Comparison of ENCODE assay signal across 8 mouse cellular contexts in the genomic region with DNA sequence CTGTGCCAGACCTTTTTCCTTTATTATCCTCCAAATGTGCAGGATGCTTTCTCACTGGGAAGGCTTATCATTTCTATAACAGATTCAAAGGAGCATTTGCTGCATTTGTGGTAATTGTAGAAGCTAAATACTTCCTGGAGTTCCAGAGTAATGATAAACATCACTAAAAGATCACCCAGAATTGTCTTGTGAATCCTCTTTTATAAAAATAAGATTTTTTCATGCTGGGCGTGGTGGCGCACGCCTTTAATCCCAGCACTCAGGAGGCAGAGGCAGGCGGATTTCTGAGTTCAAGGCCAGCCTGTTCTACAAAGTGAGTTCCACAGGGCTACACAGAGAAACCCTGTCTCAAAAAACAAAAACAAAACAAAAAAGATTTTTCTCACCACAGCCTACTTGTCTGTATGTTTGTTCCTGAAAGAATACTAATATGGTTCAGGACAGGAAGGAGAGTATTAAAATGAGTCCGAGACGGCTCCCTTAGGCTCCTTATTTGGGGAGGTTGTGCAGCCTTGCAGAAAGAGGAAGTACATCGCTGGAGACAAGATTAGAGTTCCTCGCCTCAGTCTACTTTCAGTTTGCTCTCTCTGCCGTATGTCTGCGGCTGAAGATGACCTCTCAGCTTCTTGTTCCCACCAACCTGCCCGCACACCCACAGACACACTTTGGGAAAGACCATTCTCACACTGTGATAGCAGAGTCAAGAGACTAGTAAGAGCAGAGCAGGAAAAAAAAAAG. TPM values are rescaled to one million over a fixed set of nuclear protein-coding genes. Genes with fewer than 3 reads are reported as not detected.
DNase-seq lines count a peak whose midpoint lies in the region; ATAC-seq and TF ChIP-seq lines count a peak whose summit lies in the region.

No protein-coding gene starts in this region.

- H3K27me3 ChIP-seq in ES-Bruce4 (ENCODE audit: control insufficient read depth, insufficient read depth, low read length, poor library complexity, severe bottlenecking) = no peaks in the 10 kb centered on the region
- no peaks in the 10 kb centered on the region for H3K27me3 ChIP-seq in midbrain, embryonic 13.5 days

- no peaks in the 10 kb centered on the region for H3K9me3 ChIP-seq in ES-Bruce4 (replicated peaks; ENCODE audit: control insufficient read depth, insufficient read depth, low read length, poor library complexity, severe bottlenecking)
- no peaks in the 10 kb centered on the region for H3K9me3 ChIP-seq in midbrain, embryonic 13.5 days

- TF ChIP-seq EP300 in ES-Bruce4 (IDR thresholded peaks at IDR 0.05; ENCODE audit: insufficient read depth, low read depth, low read length) = no peak

- no peaks in the 10 kb centered on the region for H3K36me3 ChIP-seq in ES-Bruce4 (ENCODE audit: control insufficient read depth, insufficient read depth, low read length, poor library complexity, severe bottlenecking)
- H3K36me3 ChIP-seq in midbrain, embryonic 13.5 days = no peaks in the 10 kb centered on the region

- no peak for TF ChIP-seq POLR2A in ES-Bruce4 (IDR thresholded peaks at IDR 0.05; ENCODE audit: insufficient read depth, low read length)

- no peak overlapping the region for H3K4me2 ChIP-seq in midbrain, embryonic 13.5 days (replicated peaks)

- peak overlapping the region; percentile 23 for H3K27ac ChIP-seq in ES-Bruce4 (ENCODE audit: insufficient read depth, low read length)
- H3K27ac ChIP-seq in midbrain, embryonic 13.5 days = no peak overlapping the region

- peak; percentile 70 to 73 for ATAC-seq in hematopoietic stem cell, adult 5-6 weeks (replicated peaks in 1 of 2; ENCODE audit: insufficient read depth in 1 of 2, low FRiP score in 2 of 2, low TSS enrichment in 1 of 2, low read depth in 1 of 2, poor library complexity in 2 of 2, severe bottlenecking in 2 of 2)
- ATAC-seq in midbrain, embryonic 13.5 days = no peak

- TF ChIP-seq CTCF in ES-Bruce4 (IDR thresholded peaks at IDR 0.05; ENCODE audit: low read depth, low read length) = no peak

- 90% methylated on average over 11 of the region's 11 CpGs for WGBS in midbrain, embryonic 13.5 days

- H3K9ac ChIP-seq in ES-Bruce4 (ENCODE audit: low read depth, poor library complexity, severe bottlenecking) = 0 out of 2 replicates have a peak overlapping the region, but pooled peaks have one; percentile 18
- no peak overlapping the region for H3K9ac ChIP-seq in midbrain, embryonic 13.5 days (replicated peaks)

- DNase-seq in 416B (ENCODE audit: low read depth) = peak; percentile 93
- DNase-seq in monocyte, adult 2 months (ENCODE audit: low read depth in 1 of 2, low spot score in 2 of 2) = peak; percentile 37 to 52
- no peak for DNase-seq in cerebellum, postnatal 36 days
- no peak for DNase-seq in gastrocnemius, adult 8-10 months (ENCODE audit: low spot score in 2 of 2)
- no peak for DNase-seq in right cerebral cortex, postnatal 36 days (ENCODE audit: low spot score in 2 of 2)

- no peak overlapping the region; the same call in 1 of the 2 replicates for H3K4me3 ChIP-seq in ES-Bruce4 (ENCODE audit: low read depth, low read length)
- no peak overlapping the region for H3K4me3 ChIP-seq in midbrain, embryonic 13.5 days (replicated peaks)

- H3K4me1 ChIP-seq in ES-Bruce4 (ENCODE audit: control insufficient read depth, insufficient read depth, low read length) = peaks cover 3% of the 10 kb centered on the region
- peaks cover 13% of the 10 kb centered on the region for H3K4me1 ChIP-seq in midbrain, embryonic 13.5 days (replicated peaks)

RNA-seq across cellular contexts. Expression of a gene that starts 1.4 kb away (rescaled TPM):
- 277 and 314 TPM in 2 replicates for polyA plus RNA-seq in ES-Bruce4 (2011; ENCODE audit: insufficient read depth, insufficient read length, low read depth, missing spikeins)
- total RNA-seq in hematopoietic stem cell, adult 5-6 weeks (2017) = 416 and 452 TPM in 2 replicates
- 342 and 394 TPM in 2 replicates for polyA plus RNA-seq in midbrain, embryonic 13.5 days (2015; fragmentation: Nextera tagmentation; extraction: Ambion mirVana)
- total RNA-seq in gastrocnemius, adult 8-10 months (2022) = 10 to 100 TPM; 45.9 to 57.9 (median 52.4) TPM

RNA-seq across cellular contexts. Expression of a gene that starts 23.9 kb away (rescaled TPM):
- 21.2 and 27.1 TPM in 2 replicates for polyA plus RNA-seq in ES-Bruce4 (2011; ENCODE audit: insufficient read depth, insufficient read length, low read depth, missing spikeins)
- total RNA-seq in hematopoietic stem cell, adult 5-6 weeks (2017) = 39.4 and 43.9 TPM in 2 replicates
- 33.1 and 35.2 TPM in 2 replicates for polyA plus RNA-seq in midbrain, embryonic 13.5 days (2015; fragmentation: Nextera tagmentation; extraction: Ambion mirVana)
- 10 to 100 TPM; 13.4 to 22.4 (median 19.9) TPM for total RNA-seq in gastrocnemius, adult 8-10 months (2022)

RNA-seq across cellular contexts. Expression of a gene that starts 59.3 kb away (rescaled TPM):
- polyA plus RNA-seq in ES-Bruce4 (2011; ENCODE audit: insufficient read depth, insufficient read length, low read depth, missing spikeins) = 622 and 631 TPM in 2 replicates
- total RNA-seq in hematopoietic stem cell, adult 5-6 weeks (2017) = 293 and 376 TPM in 2 replicates
- 294 and 301 TPM in 2 replicates for polyA plus RNA-seq in midbrain, embryonic 13.5 days (2015; fragmentation: Nextera tagmentation; extraction: Ambion mirVana)
- total RNA-seq in gastrocnemius, adult 8-10 months (2022) = 100 to 1,000 TPM in 2 of 4 experiments, 10 to 100 TPM in 2; 83.2 to 102 (median 92.9) TPM

RNA-seq across cellular contexts. Expression of a gene that starts 59.4 kb away (rescaled TPM):
- 626 and 704 TPM in 2 replicates for polyA plus RNA-seq in ES-Bruce4 (2011; ENCODE audit: insufficient read depth, insufficient read length, low read depth, missing spikeins)
- 292 and 520 TPM in 2 replicates for total RNA-seq in hematopoietic stem cell, adult 5-6 weeks (2017)
- polyA plus RNA-seq in midbrain, embryonic 13.5 days (2015; fragmentation: Nextera tagmentation; extraction: Ambion mirVana) = 295 and 300 TPM in 2 replicates
- total RNA-seq in gastrocnemius, adult 8-10 months (2022) = 100 to 1,000 TPM; 158 to 189 (median 168) TPM

Comparison
In these comparisons a context has a peak if more than half of its experiments do, and no peak if none do; other contexts are left out.
1. DNase-seq: peak in 416B (single experiment) and monocyte, adult 2 months (2 of 2); none in cerebellum, postnatal 36 days (0 of 2), gastrocnemius, adult 8-10 months (0 of 2) and right cerebral cortex, postnatal 36 days (0 of 2).